Mouse (Mus musculus) testis, adult 2 months (tissue): Measurements from ENCODE around the gene Usb1.

Source experiments
- CTCF ChIP-seq: fragments of 200-500 bp; IDR thresholded peaks from 2 replicates; pipeline ENCODE4 v1.5.1; 2012; ENCODE audit warnings: low read depth, mild to moderate bottlenecking, inconsistent platforms, low read length, moderate library complexity; ENCODE audit not compliant: control insufficient read depth, insufficient read depth, insufficient replicate concordance
- POLR2A ChIP-seq: fragments of 200-500 bp; IDR thresholded peaks from 2 replicates; pipeline ENCODE4 v1.6.1; 2012; ENCODE audit warnings: low read depth, mild to moderate bottlenecking, inconsistent platforms, low read length, moderate library complexity; ENCODE audit not compliant: control insufficient read depth

- TF ChIP-seq CTCF (no peak), POLR2A (no peak)
Observed at GRCm38 (mm10) chr8:95346643-95347545, 14.8 kb downstream of the Usb1 start.
